Mouse (Mus musculus): ENCODE measurements around the gene Mllt10.

DNA sequence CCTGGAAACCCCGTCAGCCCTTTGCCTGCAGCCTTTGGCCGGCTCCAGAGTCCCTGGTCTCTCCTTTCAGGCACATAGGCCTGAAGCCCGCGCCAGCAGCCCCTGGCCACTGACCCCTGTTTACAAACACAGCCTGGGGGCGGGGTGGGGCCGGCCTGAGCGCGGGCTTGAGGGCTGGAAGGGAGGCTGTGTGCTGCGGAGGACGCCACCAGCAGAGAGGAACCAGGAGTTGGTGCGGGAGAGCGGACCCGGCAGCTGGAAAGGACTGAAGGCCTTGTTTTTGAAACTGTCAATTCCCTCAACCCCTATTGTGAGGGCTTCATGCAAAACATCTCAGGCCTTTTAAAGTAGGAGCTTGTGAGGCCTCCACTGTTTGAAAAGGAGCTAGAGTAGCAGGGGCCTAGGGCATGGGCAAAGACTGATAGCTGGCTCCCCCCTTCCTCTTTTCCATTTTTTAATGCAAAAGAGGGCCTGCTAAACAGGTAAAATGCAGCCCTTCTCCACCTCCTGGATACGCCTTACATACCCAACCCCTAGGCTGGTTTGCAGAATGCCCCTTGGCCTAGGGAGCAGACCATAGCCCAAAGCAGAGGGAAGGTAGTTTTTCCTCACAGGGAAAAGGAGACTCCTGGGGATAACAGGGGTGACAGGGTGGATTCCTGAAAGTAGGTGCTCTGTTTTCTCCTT is 13.7 kb upstream of the Mllt10 start:
- TF ChIP-seq EP300 (IDR thresholded peaks at IDR 0.05; ENCODE audit: low read depth) (no peak), CTCF (IDR thresholded peaks at IDR 0.05; ENCODE audit: low read depth) (no peak)

Data from liver, embryonic 14.5 days (tissue).